Mouse (Mus musculus): ENCODE results near the gene Rbms2. TPM values are rescaled to one million over a fixed set of nuclear protein-coding genes. Genes with fewer than 3 reads are reported as not detected.
"Not testable (repeated sequence)": the region's sequence is repeated elsewhere in the genome, so short reads cannot be mapped to it uniquely, and the experiment has no call there.

Rbms2 gene
- total RNA-seq (2021): 10 to 100 TPM; 53.4 to 58.1 TPM
- long read RNA-seq, experiment 1, partial matches to known transcripts: 13 of 21 reads
- long read RNA-seq, experiment 1, other reads (novel, unspliced or antisense): 7 of 21 reads
- long read RNA-seq, experiment 2, partial matches to known transcripts: 16 of 19 reads
- long read RNA-seq, experiment 2, other reads (novel, unspliced or antisense): 0 of 19 reads

DNA sequence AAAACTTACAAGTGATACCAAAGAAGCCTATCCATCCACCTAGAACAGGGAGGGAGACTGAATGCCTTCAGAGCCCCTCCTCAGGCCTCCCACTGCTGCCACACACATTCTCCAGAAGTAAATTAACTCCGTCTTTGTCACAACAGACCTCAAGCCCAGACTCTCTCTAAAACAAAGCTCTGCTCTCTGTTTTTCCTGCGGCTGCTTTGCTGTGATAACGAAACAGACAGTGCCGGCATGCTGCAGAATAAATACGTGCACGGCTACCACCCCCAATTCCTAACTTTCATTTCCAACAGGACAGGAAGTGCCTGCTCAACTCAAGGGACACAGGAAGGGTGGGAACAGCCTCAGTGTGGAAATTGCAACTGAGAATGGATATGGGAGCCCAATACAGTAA, at the start of gene Rbms2:
Gene Rbms2, minus strand, starts transcription at position 309 of the 400 bp plus-strand sequence.
- intact Hi-C loops (cut with DNase I): no loop called here
- DNase-seq: no peak

DNA sequence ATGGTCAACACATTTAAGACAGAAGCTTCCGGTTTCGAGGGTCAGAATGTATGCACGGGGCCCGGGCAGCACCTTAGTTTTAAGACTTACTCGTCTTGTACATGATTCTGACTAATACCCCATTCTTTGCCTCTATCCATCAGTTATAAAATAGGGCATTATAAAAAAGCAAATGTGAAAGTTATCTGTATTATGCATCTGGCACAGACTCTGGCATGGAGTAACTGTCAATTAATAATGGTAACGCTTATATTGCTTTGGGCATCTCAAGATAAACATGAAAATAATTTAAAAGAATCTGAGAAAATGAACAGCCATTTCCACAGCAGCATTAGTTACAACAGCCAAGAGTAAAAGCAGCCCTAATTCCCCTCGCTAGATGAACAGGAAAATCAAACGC, 47.9 kb upstream of the Rbms2 start:
- no peak for DNase-seq
- intact Hi-C loops (cut with DNase I): no loop called here

DNA sequence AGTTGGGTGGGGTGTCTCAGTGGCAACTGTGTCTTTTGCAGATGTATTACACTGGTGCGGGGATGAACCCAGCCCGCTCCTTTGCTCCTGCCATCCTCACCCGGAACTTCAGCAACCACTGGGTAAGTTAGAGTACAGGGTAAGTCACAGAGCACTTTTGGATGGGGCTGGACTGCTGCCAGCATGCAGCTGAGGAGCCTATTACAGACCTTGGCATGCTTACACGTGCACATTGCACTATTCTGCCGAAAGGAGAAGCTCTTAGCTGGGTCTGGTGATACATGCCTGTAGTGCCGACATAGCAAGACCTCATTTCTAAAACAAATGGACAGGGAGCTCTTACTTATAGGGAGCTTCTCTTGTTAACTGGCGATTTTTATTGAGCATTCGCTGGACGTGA, 47.5 kb upstream of the Rbms2 start:
- intact Hi-C loops (cut with DNase I): no loop called here
- no peak for DNase-seq

DNA sequence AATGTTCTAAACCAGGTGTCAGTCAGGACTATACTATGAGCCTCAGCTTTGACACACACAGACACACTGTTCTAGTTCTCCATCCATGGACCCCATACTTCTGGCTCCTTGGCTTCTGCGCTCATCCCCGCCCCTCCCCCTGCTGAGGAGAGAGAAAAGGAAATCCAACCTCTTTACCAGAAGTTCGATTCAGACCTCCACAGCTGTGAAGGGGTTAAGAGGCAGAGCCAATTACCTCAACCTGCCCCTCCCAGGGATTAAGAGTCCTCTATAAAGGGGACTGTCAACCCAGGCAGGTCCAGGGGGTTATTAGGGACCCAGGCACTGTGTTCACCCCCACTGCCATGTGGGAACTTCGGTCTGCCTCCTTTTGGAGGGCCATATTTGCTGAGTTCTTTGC, 45.4 kb upstream of the Rbms2 start, which contains the start of gene Mip:
Gene Mip, plus strand, starts transcription at position 301 of the 400 bp plus-strand sequence.
- intact Hi-C loops (cut with DNase I): no loop called here
- no peak for DNase-seq

DNA sequence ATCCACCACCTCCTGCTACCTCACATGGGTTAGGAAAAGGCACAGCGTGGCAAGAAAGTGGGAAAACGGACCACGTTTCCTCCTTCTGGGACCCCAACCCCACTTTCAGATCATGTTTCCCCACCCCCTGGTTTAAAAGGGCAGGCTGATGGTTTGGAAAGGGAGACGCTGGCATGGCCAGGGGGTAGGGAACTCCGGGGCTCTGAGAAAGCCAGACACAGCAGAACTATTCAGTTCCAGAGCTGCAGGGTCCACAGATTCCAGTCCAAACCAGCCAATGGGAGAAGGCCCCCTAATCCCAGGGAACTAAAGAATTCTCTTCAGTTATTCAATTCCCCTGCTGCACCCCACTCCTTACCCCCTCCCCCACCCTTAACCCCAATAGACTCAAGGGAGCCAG, 45.0 kb upstream of the Rbms2 start:
- DNase-seq: no peak
- intact Hi-C loops (cut with DNase I): no loop called here

DNA sequence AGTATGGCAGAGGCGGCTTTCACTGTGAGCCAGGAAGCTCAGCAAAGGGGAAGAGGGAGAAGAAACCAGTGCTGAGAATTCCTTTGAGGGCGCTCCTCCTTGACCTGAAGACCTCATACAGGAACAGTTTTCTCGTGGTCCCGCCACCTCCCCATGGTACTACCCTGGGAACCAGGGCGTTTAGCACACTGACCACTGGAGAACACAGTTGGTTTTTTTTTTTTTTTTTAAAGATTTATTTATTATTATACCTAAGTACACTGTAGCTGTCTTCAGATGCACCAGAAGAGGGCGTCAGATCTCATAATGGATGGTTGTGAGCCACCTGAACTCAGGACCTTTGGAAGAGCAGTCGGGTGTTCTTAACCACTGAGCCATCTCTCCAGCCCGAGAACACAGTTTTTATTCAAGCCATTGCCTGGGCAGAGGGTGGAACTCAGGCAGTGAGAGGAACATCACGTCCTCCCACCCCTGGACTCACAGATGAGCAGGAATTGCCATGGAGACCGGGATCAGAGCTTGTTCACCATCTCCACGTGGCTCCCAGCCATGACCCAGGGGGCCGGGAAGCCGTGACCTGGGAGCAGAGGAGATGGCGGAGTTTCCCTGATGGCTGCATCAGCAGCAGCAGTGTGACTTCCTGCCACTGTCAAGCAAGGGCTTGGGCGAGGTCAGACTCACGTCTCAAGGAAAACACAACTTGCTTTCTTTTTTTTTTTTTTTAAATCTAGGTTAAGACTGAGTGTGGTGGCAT, 41.6 kb upstream of the Rbms2 start:
- intact Hi-C loops (cut with DNase I): no loop called here
- DNase-seq: no peak

DNA sequence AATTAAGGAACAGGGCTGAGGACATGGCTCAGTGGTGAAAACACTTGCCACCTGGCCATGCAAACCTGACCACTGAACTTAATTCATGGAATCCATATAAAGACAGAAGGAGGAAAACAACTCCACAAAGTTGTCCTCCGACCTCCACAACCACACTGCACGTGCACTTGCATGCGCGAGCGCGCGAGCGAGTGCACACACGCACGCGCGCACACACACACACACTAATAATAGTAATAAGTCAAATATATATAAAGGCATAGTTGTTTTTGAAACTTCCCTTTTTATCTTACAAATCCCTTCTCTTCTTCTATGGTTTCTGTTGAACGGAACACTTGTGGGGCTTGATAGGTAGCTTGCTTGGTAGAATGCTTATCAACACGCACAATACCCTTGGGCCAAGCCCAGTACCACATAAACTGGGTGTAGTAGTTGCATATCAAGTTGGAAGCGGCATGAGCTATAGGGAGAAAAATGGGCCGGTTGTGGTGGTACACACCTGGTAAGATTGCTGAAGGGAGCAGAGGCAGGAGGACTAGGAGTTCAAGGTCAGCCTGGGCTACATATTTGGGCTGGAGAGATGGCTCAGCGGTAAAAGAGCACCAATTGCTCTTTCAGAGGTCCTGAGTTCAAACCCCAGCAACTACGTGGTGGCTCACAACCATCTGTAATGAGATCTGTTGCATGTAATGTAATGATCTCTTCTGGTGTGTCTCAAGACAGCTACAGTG, 38.5 kb upstream of the Rbms2 start:
- DNase-seq: no peak
- intact Hi-C loops (cut with DNase I): no loop called here

DNA sequence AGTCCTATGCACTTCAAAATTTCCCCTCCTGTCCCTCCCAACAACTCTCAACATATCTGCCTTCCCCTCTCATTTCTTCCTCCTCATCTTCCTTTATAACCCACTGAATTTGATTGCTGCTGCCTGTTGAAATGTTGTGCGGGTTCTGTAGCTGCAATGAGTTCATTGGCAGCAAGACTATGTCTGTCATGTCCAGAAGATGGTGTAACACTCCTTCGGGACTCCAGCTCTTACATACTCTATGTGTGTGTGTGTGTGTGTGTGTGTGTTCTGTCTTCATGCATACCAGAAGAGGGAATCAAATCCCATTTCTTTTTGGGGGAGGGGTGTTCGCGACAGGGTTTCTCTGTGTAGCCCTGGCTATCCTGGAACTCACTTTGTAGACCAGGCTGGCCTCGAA, 34.9 kb upstream of the Rbms2 start:
- intact Hi-C loops (cut with DNase I): no loop called here
- DNase-seq: no peak

DNA sequence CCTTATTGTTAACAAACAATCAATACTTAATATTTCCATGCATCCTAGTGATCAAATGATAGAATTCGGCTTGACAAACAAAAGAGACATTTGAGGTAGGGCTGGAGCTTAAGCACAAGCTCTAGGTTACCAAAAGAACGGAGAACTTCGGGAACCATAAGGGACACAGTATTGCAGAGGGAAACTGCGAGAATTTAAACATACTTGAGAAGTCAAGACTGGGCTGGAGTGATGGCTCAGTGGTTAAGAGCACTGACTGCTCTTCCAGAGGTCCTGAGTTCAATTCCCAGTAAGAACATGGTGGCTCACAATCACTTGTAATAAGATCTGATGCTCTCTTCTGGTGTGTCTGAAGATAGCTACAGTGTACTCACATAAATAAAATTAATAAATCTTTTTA, 34.0 kb upstream of the Rbms2 start:
- intact Hi-C loops (cut with DNase I); DNase-seq: not testable (repeated sequence)

DNA sequence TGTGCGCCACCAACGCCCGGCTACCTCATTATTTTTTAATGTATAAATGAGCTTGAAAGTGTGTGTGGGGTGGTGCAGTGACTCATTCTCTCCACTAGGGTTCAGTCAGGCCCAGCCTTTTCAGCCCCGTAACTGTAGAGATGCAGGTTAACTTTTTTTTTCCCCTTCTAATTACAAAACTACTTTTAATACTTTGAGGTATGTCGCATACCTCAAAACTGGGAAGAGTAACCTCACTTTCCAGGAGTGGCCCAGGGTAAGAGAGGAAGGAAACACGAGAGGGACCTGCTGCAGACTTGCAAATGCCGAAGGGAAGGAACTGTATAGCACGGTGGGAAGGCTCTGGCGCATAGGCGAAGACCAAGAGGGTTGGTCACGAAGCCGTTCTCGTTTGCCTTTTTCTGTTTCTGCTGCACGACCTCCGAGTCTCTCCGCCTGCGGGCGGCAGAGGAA, 32.8 kb upstream of the Rbms2 start:
- DNase-seq: peak in 1 of 2 experiments; percentile 35
- intact Hi-C loops (cut with DNase I): loop anchor here (1.0 to 2.0 kb wide), 2 partner anchors 19 to 72 kb away; partner anchors contain the start of gene Timeless

DNA sequence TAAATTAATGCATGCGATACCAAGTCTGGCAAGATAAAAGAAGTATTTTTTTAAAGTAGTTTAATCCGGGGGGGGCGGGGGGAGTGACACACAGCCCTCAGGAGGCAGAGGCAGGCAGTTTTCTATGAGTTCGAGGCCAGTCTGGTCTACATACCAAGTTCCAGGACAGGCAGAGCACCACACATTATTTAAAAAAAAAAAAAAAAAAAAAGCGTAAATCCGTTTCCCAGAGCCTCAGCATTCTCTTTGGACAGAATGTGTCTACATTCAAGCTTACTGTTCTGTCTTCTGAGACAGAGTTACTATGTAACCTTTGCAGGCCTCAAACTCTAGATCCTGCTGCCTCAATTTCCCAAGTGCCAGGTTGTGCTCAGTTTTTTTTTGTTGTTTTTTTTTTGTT, 32.1 kb upstream of the Rbms2 start:
- intact Hi-C loops (cut with DNase I): loop anchor here (1.0 to 2.0 kb wide), 2 partner anchors 20 to 73 kb away; partner anchors contain the start of gene Timeless
- DNase-seq: no peak

DNA sequence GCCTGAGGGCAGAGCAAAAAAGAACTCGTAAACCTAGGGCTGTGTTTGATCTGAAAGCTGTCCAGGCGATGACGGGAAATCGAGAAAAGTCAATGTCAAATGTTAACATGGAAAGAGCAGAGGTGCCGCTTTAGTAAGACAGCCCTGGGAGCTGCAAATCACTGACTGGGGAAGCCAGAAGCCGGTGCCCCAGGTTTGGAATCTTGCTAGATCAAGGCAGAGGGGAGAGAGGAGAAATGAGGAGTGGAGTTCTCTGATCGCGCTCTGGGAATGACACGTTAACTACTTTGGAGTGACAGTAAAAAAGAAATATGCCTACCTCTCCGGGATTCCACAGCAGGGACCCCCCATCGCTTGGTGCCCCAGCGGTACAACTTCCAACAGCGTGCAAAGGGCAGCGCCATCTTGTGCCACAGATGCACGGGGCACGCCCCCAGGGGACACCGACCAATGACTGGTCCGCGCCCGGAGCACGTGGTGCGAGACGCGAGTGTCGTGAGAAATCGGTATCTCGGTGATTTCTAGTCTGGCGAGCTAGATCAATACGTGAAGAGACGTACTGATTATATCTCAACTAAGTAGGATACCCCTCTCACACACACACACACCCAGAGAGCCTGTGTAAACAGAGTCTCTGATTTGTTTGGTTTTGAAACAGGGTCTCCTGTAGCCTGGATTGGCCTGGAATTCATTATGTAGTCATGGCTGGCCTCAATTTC, 31.5 kb upstream of the Rbms2 start, which contains the start of gene Spryd4:
Gene Spryd4, minus strand, starts transcription at position 418 of the 719 bp plus-strand sequence.
- intact Hi-C loops (cut with DNase I): loop anchor here (1.0 to 2.0 kb wide), 2 partner anchors 21 to 73 kb away; partner anchors contain the start of gene Timeless
- peak; percentile 82 to 91 for DNase-seq

DNA sequence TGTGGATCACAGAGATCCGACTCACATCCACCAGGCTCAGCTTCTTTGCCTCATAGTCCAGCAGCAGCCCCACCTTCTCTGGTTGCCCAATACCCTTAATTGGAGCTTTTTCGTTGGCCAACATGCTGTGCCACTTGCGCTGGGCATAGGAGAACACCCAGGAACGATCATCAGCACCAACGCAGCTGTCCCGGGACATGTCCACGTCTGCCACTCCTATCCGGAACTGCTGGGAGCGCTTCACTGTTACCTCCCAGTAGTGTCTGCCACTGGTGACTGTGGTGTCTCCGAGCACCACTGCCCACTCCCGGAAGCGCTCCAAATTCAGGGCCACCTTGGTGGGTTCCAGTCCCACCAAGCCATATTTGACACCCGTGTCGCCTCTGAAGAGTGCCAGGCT, 30.9 kb upstream of the Rbms2 start:
- intact Hi-C loops (cut with DNase I): no loop called here
- no peak for DNase-seq

DNA sequence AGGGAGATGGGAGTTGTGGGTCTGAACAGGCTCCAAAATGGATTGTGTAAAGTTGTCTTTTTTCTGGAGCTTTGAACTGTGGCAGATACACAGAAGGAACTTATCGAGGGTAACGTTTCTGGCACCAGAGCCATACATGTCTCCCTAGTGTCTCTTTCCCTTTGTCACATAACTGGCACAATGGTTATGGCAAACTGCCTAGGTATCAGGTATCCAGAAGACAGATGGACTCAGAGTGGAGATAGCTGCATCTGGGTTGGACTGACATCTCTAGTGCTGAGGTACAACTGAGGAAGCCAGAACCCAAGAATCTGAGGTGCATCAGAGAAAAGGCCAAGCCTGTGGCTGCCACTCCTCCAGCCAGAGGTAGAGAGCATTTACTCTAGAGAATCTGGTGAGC, 30.0 kb upstream of the Rbms2 start:
- DNase-seq: no peak
- intact Hi-C loops (cut with DNase I): no loop called here

DNA sequence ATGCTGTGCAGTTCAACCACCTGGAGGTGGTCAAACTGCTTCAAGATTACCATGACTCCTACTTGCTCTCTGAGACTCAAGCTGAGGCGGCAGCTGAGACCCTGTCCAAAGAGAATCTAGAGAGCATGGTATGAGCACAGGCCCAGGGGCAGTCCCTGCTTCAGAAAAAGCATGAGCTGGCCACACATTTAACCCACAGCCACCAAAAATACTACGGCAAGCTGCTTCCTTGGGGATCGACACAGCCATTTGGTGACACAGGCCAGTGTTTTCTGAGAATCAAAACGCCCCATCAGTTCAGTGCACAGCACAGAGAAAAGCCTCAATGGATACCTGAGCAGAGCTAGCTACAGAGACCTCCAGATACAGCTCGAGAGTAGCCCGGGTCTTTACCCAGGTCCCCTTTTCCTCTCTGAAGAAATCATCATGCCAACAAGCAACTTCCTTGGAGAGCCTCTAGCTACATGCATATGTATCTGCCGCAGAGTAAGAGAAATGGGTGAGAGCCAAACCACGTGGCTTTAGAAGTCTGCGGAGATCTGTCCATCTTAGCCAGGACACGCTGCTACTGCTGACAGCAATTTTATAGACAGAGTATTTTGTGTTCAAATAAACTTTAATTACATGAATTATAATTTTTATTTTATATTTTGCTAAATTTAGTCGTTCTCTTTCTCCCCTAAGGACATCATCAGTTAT, 29.4 kb upstream of the Rbms2 start:
- DNase-seq: no peak
- intact Hi-C loops (cut with DNase I): no loop called here

DNA sequence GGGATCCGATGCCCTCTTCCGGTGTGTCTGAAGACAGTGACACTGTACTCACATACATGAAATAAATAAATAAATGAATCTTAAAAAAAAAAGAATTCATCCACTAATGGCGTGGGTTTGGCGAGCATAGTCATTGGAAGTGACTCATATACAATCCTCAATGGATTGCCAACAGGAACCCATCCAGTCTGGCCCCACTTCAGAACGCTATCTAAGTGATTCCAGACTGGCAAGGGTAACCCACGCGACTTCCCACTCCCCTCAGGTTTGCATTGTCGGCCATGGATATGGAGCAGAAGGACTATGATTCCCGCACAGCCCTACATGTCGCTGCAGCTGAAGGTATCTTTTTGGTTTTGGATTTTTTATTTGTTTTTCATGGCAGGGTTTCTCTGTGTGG, 28.2 kb upstream of the Rbms2 start:
- intact Hi-C loops (cut with DNase I): no loop called here
- no peak for DNase-seq

DNA sequence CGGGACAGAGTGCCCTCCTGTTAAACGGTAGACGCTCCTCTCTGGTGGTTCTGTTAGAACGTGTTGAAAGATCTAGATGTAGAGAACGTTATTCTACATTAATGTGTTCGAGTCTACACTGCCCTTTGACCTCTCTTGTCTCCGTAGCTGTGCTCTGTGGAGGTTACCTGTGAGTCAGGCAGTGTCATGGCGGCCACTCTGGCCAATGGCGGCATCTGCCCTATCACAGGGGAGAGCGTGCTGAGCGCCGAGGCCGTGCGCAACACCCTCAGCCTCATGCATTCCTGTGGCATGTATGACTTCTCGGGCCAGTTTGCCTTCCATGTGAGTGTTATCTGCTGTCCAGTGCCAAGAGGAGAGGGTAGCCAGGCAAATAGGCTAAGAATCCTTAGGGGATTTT, 24.8 kb upstream of the Rbms2 start:
- no peak for DNase-seq
- intact Hi-C loops (cut with DNase I): no loop called here

DNA sequence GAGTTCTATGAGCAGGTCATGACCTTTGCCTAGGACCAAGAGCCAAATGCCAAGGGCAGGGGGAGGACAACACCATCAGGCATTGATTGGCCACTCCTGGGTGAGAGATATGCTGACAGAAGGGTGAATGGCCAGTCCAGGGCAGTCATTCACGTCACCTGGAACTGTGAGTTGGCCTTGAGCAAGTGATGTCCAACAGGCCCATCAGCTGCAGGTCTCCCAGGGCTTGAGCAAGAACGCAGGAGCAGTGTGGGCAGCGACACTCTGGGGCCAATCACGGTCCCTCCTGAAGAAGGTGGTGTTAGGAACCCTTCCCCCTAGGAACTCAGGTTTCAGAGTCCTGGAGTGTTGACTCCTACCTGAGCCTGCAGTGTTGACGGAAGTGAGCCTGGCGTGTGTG, 21.8 kb upstream of the Rbms2 start:
- no peak for DNase-seq
- intact Hi-C loops (cut with DNase I): no loop called here

DNA sequence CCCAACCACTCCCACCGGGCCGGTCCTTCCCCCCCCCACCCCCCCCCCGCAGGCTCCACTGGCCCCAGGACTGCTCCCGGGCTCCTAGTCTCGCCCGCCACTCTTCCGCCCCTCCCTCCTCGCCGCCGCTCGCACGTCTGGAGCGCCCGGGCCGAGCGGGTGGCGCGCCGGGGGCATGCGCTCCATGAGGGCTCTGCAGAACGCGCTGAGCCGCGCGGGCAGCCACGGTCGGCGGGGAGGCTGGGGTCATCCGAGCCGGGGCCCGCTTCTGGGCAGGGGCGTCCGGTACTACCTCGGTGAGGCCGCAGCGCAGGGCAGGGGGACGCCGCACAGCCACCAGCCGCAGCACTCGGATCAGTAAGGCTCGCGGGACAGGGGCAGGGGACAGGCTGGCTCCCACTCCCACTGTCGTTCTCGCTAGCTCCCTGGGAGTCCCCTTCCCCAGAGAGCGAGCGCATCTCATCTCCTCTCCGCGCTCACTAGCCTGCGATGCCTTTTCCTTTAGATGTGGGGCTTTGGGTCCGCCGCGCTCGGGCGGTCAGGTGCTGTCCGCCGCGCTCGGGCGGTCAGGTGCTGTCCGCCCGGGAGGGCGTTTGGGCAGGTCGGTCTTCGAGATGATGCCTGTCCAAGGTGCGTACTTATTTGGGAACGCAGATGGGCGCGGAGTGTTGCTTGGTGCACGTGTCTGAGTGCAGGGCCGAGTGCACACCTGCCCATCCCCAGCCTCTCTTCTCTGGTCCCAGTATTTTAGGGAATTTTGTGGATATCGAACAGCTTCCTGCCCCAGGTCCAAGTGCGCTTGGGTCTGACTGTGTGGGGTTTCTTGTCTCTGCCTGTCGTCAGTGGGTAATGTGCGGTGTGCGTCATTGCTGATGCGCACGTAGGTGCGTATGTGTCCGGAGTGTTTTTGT, 14.7 kb upstream of the Rbms2 start:
- intact Hi-C loops (cut with DNase I): no loop called here
- no peak for DNase-seq

Measured in gastrocnemius, postnatal 36 days (tissue).